Mouse (Mus musculus) kidney, adult 8-10 months (tissue): ENCODE measurements at regions not wholly inside any gene's neighbourhood (a gene's known extent, or its start where the extent isn't known, plus 50 kb on each side); places are given as distances from the start of the nearest gene placed in this dataset.

Source experiments
- DNase-seq, 2 experiments: peaks; one replicate each; pipeline ENCODE4 v3.0.0; 2022

- DNase-seq, result no peak
Observed at GRCm38 (mm10) chr10:41018888-41019287, 53.2 kb downstream of the Gpr6 start.

GRCm38 (mm10) chr10:41016547-41016946 lies 55.5 kb downstream of the Gpr6 start:
- DNase-seq, result no peak

DNA sequence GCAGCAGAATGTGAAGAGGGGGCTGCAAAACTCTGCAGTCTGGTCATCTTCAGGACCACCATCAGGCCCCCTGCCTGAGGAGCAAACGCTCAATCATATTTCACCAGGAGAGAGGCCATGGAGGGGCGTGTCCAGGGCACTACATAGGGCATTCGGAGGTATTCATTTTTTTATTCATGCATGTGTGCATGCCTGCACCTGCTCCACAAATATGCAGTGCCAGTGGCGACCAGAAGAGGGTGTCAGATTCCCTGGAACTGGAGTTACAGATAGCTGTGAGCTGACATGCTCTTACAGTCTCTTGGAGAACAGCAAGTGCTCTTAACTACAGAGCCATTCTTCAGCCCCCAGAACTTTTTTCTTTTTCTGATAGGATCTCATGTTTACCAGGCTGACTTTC lies 56.4 kb downstream of the Gpr6 start:
- DNase-seq, result peak; percentile 17 to 74

- DNase-seq, result no peak
Observed at GRCm38 (mm10) chr10:41010585-41010984, 61.5 kb downstream of the Gpr6 start.

GRCm38 (mm10) chr10:41007866-41008265 lies 64.2 kb downstream of the Gpr6 start:
- DNase-seq, result no peak

DNA sequence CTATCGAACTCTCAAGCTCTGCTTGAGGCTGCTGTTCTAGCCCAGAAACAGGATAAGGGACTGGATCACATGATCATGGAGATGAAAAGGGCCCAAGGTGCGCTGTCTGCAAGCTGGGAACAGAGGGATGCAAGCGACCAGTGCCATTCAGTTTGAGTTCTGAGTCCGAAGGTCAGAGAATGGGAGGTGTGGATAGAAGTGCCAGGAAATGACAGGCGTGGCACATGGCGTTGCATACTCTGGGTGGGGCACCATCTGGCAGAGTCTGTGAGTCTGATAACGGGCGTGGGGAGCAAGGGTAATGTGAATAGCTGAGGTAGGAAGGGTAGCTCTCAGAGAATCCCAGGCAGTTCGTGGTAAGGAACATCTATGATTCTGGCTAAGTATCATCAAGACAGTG lies 65.5 kb downstream of the Gpr6 start:
- DNase-seq, result no peak

DNA sequence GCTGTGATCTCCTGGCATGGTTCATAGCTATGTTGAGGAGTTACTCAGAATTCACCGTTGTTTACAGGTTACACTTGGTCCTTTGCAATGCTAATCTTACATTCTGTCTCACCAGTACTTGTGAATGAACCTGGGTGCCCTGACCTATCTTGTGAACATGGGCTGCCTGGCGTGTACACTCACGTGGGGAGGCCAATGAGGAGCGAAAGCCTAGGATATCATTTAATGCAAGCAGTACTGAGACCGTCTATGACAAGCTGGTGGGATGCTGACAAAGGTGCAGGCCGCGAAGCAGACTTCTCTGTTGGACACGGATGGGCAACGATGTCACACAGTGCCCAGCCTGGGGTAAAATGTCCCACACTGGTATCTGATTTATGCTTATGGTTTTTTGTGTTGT lies 66.3 kb downstream of the Gpr6 start:
- DNase-seq, result no peak

- DNase-seq, result no peak
Observed at GRCm38 (mm10) chr10:41004753-41005152, 67.3 kb downstream of the Gpr6 start.

DNA sequence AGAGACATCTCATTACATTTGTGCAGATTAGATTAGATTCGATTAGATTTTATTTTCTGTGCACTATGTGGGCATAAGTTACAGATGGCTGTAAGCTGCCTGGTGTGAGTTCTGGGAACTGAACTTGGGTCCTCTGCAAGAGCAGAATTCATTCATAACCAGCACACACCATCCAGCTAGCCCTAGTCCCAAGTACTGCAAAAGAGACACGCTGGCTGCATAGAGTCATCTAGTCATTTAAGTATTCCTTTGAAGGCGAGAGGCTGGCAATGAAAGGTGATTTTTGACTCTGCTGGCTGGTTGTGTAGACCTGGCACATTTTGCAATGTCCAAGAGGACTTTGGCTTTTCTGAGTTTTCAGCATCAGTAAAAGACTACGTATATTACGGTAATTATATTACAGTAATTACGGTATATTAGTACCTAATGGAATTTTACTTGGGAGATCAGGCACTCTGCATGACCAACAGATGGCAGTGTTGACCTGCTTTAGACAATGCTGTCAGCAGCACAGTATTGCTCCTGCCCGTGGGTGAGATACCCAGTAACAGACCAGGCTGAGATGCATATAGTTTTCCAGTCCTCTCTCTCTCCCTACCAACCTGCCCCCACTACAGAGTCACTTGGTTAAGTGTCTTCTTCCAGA lies 67.9 kb downstream of the Gpr6 start:
- DNase-seq, result peak; percentile 56 to 60

GRCm38 (mm10) chr10:41003197-41003596 lies 68.9 kb downstream of the Gpr6 start:
- no peak for DNase-seq

DNA sequence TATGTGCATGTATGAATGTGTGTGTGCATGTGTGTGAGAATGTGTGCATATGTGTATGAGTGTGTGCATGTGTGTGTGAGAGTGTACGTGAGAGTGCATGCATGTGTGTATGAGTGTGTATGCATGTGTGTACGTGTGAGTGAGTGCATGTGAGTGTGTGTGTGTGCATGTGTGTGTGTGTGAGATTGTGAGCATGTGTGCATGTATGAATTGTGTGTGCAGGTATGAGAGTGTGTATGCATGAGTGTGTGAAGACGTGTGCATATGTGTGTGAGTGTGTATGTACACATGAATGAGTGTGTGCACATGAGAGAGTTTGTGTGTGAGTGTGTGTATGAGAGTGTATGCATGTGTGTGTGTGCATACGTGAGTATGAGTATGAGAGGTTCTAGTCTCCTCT lies 71.1 kb downstream of the Gpr6 start:
- no peak for DNase-seq

- DNase-seq, result no peak
Observed at GRCm38 (mm10) chr10:40999486-40999885, 72.6 kb downstream of the Gpr6 start.

DNA sequence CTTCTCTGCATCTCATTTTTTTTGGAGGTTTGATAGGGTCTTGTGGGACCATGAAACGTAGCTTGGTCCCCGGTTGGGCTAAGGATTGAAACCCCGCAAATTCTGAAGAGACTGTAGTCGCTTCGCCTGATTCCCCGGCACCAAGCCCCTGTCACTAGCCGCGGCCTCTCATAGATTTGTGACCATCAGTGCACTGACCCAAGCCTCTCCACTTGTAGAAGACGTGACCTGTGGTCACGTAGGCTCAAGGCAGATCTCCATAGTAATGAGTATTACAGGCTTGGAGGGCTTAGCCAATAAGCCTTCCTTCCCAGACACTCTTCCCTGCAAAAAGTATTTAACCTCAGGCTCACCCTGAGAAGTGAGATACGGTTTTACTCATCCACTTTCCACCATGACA lies 73.3 kb downstream of the Gpr6 start:
- no peak for DNase-seq

DNA sequence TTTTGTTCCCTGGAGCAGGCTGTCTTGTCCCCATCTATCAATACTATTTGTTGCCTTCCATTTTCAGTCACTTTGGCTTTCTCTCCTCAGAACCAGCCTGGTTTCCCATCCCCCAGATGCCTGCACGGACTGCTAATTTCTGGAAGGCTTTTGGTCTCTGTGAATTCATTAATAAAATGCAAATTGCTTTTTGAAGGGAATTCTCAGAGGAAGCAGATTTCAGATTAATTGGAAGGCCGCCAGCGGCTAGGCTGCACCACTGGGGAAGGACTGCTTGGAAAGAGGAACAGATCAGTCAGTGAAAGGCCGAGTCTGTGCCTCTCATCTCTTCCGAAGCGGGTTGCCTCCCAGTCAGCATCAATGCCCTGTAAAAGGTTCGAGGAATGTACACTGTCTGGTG lies 73.8 kb downstream of the Gpr6 start:
- peak; percentile 8 to 14 for DNase-seq

- DNase-seq, result no peak
Observed at GRCm38 (mm10) chr10:40997606-40998005, 74.5 kb downstream of the Gpr6 start.
